Mouse (Mus musculus) megakaryocyte, embryonic 14.5 days (primary cell): ENCODE data around the gene Taok1.

ENCODE experiments used
- FLI1 ChIP-seq: IDR thresholded peaks from 2 replicates; pipeline ENCODE4 v1.6.1; 2012; ENCODE audit warnings: low read length, inconsistent platforms, mixed read lengths
- GATA1 ChIP-seq: IDR thresholded peaks from 3 replicates; pipeline ENCODE4 v1.6.1; 2012; ENCODE audit warnings: mixed read lengths, low read length, inconsistent platforms, borderline replicate concordance

- TF ChIP-seq GATA1 (no peak), FLI1 (no peak)
Observed at GRCm38 (mm10) chr11:77606835-77607537, 629 bp downstream of the Taok1 start.
